Mouse (Mus musculus) adrenal gland, adult 8-10 months (tissue): ENCODE data around the gene Retn. TPM values are rescaled to one million over a fixed set of nuclear protein-coding genes. Genes with fewer than 3 reads are reported as not detected.

ENCODE experiments used
- DNase-seq: peaks from one replicate; pipeline ENCODE4 v3.0.0; 2022
- total RNA-seq, 4 experiments: library from RNA; stranded (reverse); gene quantifications; 2 replicates each; pipeline ENCODE4 v1.2.4; 2022

Gene Retn
- total RNA-seq, result 100 to 1,000 TPM in 3 of 4 experiments, 10 to 100 TPM in 1; 50.2 to 152 (median 108) TPM

- no peak for DNase-seq
Observed at GRCm38 (mm10) chr8:3655526-3655925, at the start of gene Retn. Gene Retn (plus strand): TSS chr8:3655770.

DNA sequence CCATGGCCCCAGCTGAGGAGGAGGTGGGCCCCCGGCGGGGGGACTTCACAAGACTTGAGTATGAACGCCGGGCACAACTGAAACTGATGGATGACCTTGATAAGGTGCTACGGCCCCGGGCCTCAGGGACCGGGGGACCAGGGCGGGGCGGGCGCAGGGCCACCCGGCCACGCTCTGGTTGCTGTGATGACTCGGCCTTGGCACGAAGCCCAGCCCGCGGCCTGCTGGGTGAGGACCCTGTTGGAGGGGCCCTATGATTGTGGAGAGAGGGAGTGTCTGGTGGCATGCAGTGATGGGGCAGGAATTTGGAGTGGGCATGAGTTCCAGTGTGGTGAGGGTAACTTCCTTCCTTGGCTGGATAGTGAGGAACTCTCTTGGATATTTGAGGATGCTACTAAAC, 49.0 kb upstream of the Retn start:
- DNase-seq, result no peak

DNA sequence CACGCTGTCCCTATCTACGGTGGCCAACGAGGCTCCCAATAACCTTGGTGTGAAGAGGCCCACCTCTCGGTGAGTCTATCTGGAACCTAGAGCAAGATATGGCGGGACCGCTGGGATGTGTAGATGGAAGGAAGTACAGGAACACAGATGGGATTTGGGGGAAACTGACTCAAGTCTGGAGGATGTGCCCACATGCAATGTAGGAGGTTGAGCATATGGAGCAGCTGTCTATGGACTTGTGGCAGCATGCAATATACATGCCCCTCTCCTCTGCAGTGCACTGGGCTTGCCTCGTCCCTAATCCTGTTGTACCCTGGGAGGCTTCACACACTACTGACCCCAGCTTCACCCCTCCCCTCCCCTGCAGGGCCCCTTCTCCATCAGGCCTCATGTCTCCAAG, 47.7 kb upstream of the Retn start:
- DNase-seq, result no peak

GRCm38 (mm10) chr8:3609046-3609815, 46.3 kb upstream of the Retn start:
- no peak for DNase-seq

DNA sequence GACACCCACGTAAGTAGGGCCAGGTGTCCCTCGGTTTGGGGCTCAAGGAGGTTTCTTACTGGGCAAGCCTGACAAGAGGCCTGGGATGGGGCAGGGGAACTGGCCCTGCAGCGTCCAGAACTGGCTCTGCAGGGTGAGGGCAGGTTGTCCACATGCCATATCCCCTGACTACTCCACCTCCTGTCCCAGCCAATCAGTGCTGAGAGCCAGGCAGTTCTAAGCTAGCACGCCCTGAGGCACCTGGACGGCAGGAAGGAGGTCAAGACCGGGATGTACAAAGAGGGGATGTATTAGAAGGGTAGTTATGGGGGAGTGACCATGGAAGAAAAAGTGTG, 45.8 kb upstream of the Retn start:
- no peak for DNase-seq

DNA sequence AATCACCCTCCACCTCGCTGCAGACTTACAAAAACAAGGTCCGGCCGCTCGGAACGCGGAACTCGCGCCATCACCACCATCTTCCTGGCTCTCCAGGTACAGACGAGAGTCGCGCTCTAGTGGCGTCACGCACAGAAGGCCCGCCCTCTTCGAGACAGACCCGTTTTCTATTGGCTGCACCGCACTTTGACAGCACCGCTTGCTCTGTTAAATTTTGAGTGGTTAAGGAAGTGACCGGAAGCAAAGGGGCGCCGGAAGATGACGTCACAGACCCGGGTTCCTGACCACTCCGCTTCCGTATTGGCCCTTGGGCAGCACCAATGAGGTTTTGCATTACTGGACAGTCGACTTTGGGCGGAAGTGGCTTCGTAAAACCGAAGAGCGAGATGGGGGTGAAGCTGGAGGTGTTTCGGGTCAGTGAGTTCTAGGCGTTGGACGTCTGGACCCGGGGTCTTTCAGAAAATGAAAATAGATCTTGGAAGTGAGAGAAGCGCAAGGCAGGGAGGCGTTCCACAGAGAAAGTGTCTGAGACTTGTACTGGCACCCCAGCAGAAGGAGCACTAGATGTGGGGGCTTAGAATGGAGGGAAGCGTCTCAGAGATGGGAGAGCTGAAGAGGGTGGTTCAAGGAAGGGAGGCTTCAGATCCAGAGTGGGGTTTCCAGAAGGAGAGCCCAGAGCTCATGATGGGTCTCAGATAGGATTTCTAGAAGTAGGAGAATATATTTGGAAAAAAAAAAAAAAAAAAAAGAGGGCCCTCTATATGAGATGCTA, 34.2 kb upstream of the Retn start, which contains the start of the genes Xab2 and Pet100:
Xab2 (minus strand) TSS at position 118 of the 772 bp plus-strand sequence.
Pet100 (plus strand) TSS at position 350 of the 772 bp plus-strand sequence.
- peak; percentile 99 for DNase-seq

- DNase-seq, result no peak
Observed at GRCm38 (mm10) chr8:3622119-3622518, 33.5 kb upstream of the Retn start.

DNA sequence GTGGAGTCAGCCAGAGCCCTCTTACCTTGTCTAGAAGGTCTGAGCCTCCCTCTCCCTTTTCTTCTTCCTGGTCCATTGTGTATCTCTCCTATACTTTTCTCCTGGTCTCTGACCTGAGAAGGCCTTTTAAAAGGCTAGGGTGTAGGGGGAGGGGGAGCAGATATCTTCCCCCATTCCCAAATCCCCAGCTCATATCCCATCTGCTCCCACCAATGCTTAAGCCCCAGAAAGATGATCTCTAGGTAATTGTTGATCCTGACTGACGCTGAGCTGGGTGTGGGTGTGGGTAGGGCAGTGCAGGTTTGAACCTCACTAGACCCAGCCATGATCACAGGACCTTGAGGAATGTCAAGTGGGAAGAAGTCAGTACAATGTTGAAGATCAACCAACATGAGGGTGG, 30.1 kb upstream of the Retn start, which contains the start of gene Pcp2:
Pcp2 (minus strand) TSS at position 101 of the 400 bp plus-strand sequence.
- no peak for DNase-seq

- DNase-seq, result no peak
Observed at GRCm38 (mm10) chr8:3626971-3627370, 28.6 kb upstream of the Retn start.

GRCm38 (mm10) chr8:3628014-3628413, 27.6 kb upstream of the Retn start:
- DNase-seq, result no peak

DNA sequence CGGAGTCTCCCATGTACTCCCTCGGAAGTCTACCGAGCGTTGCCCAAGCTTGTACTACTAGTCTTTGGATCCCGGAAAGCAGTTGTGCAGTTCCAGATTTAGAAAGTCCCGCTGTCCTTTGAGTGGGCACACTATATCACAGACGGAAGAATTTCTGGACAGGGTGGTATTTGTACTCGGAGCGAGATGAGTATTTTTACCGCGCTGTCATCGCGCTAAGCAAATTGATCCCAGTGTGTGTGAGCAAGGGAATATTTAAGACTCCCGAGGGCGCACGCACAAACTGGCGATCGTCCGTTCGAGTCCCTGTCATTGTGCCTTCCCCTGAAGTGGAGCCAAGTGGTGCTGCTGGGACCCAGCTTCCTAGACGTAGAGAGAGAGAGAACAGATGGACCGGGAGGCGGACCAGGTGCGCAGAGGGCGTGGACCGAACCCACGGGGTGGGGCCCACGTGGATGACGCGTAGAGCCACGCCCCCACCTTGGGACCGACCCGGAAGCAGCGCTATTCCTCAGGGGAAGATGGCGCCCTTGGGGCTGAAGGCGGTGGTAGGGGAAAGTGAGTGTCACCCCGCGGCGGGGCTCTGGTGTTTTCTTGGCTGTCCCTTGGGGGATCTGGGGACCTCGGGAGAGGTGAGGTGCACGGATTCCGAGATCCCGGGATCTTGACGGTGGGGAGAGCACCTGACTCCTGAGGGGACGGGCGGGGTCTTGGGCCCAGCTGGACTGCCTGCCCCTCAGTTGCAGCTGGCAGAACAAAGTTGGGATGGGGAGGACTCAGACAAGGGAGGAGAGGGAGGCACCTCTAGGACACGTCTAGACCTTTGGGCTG, 24.7 kb upstream of the Retn start, which contains the start of gene Stxbp2:
Stxbp2 (plus strand) TSS at position 309 of the 831 bp plus-strand sequence.
- DNase-seq, result peak; percentile 61

DNA sequence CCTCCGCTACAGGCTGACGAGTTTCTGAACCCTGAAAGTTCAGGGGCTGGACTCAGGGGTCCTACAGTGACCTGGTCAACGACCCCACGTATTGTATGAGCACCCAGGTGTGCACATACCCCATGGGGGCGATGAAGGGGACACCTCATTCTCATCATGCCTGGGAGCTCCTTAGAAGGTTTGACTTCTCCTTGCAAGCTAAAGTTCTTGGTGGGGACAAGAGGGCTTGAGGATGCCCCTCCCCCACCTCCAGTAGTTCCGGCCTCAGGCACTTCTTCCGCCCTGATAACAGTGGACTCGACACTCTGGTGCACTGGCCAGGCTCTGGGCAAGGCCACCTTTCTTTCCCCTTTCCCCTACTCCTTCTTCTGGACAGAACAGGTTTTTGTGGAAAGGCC, 24.1 kb upstream of the Retn start:
- no peak for DNase-seq

- DNase-seq, result peak; percentile 52
Observed at GRCm38 (mm10) chr8:3645804-3646203, 9.8 kb upstream of the Retn start.

GRCm38 (mm10) chr8:3646824-3647531, 8.6 kb upstream of the Retn start:
- no peak for DNase-seq

DNA sequence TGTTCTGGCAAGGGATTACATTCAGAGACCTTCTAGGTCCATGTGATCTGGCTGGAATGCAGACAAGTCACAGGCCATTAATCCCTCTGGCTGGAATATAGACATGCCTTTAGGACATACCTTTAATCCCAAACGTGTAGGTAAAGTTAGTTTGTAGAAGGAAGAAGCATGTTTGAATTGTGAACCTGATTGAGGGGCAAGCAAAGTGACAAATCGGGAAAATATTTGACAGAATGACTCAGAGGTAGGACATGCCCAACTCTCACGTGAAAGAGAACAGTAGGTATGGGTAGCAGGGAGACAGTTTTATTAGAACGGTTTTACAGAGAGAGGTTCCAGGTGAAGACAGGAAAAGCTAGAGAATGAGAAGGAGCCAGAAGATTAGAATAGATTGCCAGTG, 8.0 kb upstream of the Retn start:
- DNase-seq, result no peak

GRCm38 (mm10) chr8:3648268-3648667, 7.3 kb upstream of the Retn start:
- no peak for DNase-seq

GRCm38 (mm10) chr8:3648990-3649389, 6.6 kb upstream of the Retn start:
- no peak for DNase-seq

GRCm38 (mm10) chr8:3652845-3653244, 2.7 kb upstream of the Retn start:
- no peak for DNase-seq

- DNase-seq, result no peak
Observed at GRCm38 (mm10) chr8:3654726-3655508, 653 bp upstream of the Retn start.

GRCm38 (mm10) chr8:3656725-3657381, 1.3 kb downstream of the Retn start:
- DNase-seq, result no peak

DNA sequence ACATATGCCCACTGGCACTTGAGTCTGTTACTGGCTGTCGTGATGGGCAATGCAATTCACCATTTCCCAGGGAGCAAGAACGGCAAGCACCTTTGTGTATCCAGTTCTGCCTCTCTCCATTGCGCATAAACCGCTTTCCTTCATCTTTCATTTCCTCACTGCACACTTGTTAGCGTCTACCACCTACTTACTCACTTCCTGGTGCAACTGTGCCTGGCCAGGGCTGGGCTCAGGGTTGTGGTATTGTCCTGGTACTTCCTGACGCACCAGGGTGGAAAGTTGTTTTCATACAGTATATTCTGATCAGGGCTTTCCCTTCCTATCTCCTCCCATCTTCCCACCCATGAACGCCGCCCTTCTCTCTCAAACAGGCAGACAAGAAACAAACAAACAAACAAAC, 5.3 kb downstream of the Retn start:
- no peak for DNase-seq
